Mouse (Mus musculus): ENCODE measurements around the gene Pbx2. TPM values are rescaled to one million over a fixed set of nuclear protein-coding genes. Genes with fewer than 3 reads are reported as not detected.

Gene Pbx2
- polyA plus RNA-seq, 1 experiment from 2014 or later = 59.7 TPM

- CTCF ChIA-PET = interaction anchor here (1.3 to 1.7 kb wide), 4 partner anchors 9 to 24 kb away, joined by 3 to 4 read pairs (median 4); partner anchors contain the start of genes Agpat1, Fkbpl and Rnf5
- in situ Hi-C loops (cut with MboI; ENCODE audit: low pct_unique_long_range_greater_than_20kb) = loop anchor here (25.0 kb wide), 1 partner anchor 509 kb away; the partner anchor contains the start of genes Apom, Bag6 and D17H6S53E
- ATAC-seq = peak; percentile 10
- no peak for TF ChIP-seq CTCF (IDR thresholded peaks at IDR 0.05)
- no peaks in the 10 kb centered on the region for H3K27me3 ChIP-seq
- POLR2A ChIA-PET = interaction anchor here (1.0 to 2.0 kb wide), 2 partner anchors 12 to 13 kb away, joined by 4 to 5 read pairs; no protein-coding TSS in a partner anchor
- no peak for DNase-seq (ENCODE audit: low read depth, low spot score)
These were observed 37.0 kb downstream of the Pbx2 start, which contains the start of gene Ppt2 for GRCm38 (mm10) chr17:34627943-34628643. TSS of gene Ppt2 (minus strand) at chr17:34628510.

- no peaks in the 10 kb centered on the region for H3K27me3 ChIP-seq
- DNase-seq (ENCODE audit: low read depth, low spot score) (no peak), ATAC-seq (no peak)
- ChIA-PET CTCF (interaction anchor here (1.3 to 1.7 kb wide), 4 partner anchors 9 to 25 kb away, joined by 3 to 4 read pairs (median 4); partner anchors contain the start of genes Agpat1, Fkbpl and Rnf5), POLR2A (interaction anchor here (2.0 kb wide), 1 partner anchor 11 kb away, joined by 5 read pairs; no protein-coding TSS in a partner anchor)
- in situ Hi-C loops (cut with MboI; ENCODE audit: low pct_unique_long_range_greater_than_20kb) = loop anchor here (25.0 kb wide), 1 partner anchor 509 kb away; the partner anchor contains the start of genes Apom, Bag6 and D17H6S53E
- no peak for TF ChIP-seq CTCF (IDR thresholded peaks at IDR 0.05)
These were observed 37.5 kb downstream of the Pbx2 start for GRCm38 (mm10) chr17:34628644-34628967.

GRCm38 (mm10) chr17:34629221-34629751, 38.2 kb downstream of the Pbx2 start, which contains the start of gene Prrt1:
TSS of gene Prrt1 (plus strand) at chr17:34629533.
- CTCF ChIA-PET = interaction anchor here (1.3 to 1.7 kb wide), 3 partner anchors 11 to 25 kb away, joined by 3 to 4 read pairs (median 4); partner anchors contain the start of genes Agpat1, Fkbpl and Rnf5
- in situ Hi-C loops (cut with MboI; ENCODE audit: low pct_unique_long_range_greater_than_20kb) = loop anchor here (25.0 kb wide), 1 partner anchor 508 kb away; the partner anchor contains the start of genes Apom, Bag6 and D17H6S53E
- no peak for TF ChIP-seq CTCF (IDR thresholded peaks at IDR 0.05)
- POLR2A ChIA-PET = no interaction called here
- DNase-seq (ENCODE audit: low read depth, low spot score) (no peak), ATAC-seq (no peak)
- no peaks in the 10 kb centered on the region for H3K27me3 ChIP-seq

- in situ Hi-C loops (cut with MboI; ENCODE audit: low pct_unique_long_range_greater_than_20kb) = loop anchor here (25.0 kb wide), 1 partner anchor 507 kb away; the partner anchor contains the start of genes Apom, Bag6 and D17H6S53E
- POLR2A ChIA-PET = no interaction called here
These were observed 38.9 kb downstream of the Pbx2 start for GRCm38 (mm10) chr17:34629796-34630603.

GRCm38 (mm10) chr17:34630761-34631301, 39.8 kb downstream of the Pbx2 start:
- no peak for TF ChIP-seq CTCF (IDR thresholded peaks at IDR 0.05)
- ChIA-PET POLR2A (no interaction called here), CTCF (no interaction called here)
- ATAC-seq (no peak), DNase-seq (ENCODE audit: low read depth, low spot score) (no peak)
- in situ Hi-C loops (cut with MboI; ENCODE audit: low pct_unique_long_range_greater_than_20kb) = loop anchor here (25.0 kb wide), 1 partner anchor 506 kb away; the partner anchor contains the start of genes Apom, Bag6 and D17H6S53E
- no peaks in the 10 kb centered on the region for H3K27me3 ChIP-seq

More at GRCm38 (mm10) chr17:34629796-34630603, 38.9 kb downstream of the Pbx2 start:
- ATAC-seq (no peak), DNase-seq (ENCODE audit: low read depth, low spot score) (no peak)
- TF ChIP-seq CTCF (IDR thresholded peaks at IDR 0.05) = no peak
- no peaks in the 10 kb centered on the region for H3K27me3 ChIP-seq
- CTCF ChIA-PET = interaction anchor here (1.3 to 1.7 kb wide), 2 partner anchors 11 to 26 kb away, joined by 3 to 4 read pairs; partner anchors contain the start of genes Agpat1 and Rnf5

- no peak for ATAC-seq
- CTCF ChIA-PET = no interaction called here
- DNase-seq (ENCODE audit: low read depth, low spot score) = no peak
- TF ChIP-seq CTCF (IDR thresholded peaks at IDR 0.05) = no peak
- in situ Hi-C loops (cut with MboI; ENCODE audit: low pct_unique_long_range_greater_than_20kb) = loop anchor here (25.0 kb wide), 1 partner anchor 506 kb away; the partner anchor contains the start of genes Apom, Bag6 and D17H6S53E
- no peaks in the 10 kb centered on the region for H3K27me3 ChIP-seq
- POLR2A ChIA-PET = no interaction called here
These were observed 40.6 kb downstream of the Pbx2 start for GRCm38 (mm10) chr17:34631647-34632046.

- ATAC-seq (no peak), DNase-seq (ENCODE audit: low read depth, low spot score) (no peak)
- H3K27me3 ChIP-seq = no peaks in the 10 kb centered on the region
- TF ChIP-seq CTCF (IDR thresholded peaks at IDR 0.05) = no peak
- POLR2A ChIA-PET = no interaction called here
- in situ Hi-C loops (cut with MboI; ENCODE audit: low pct_unique_long_range_greater_than_20kb) = loop anchor here (25.0 kb wide), 1 partner anchor 505 kb away; the partner anchor contains the start of genes Apom, Bag6 and D17H6S53E
- CTCF ChIA-PET = no interaction called here
These were observed 41.2 kb downstream of the Pbx2 start for GRCm38 (mm10) chr17:34632261-34632691.

GRCm38 (mm10) chr17:34635671-34636070, 44.6 kb downstream of the Pbx2 start:
- in situ Hi-C loops (cut with MboI; ENCODE audit: low pct_unique_long_range_greater_than_20kb) = loop anchor here (25.0 kb wide), 1 partner anchor 502 kb away; the partner anchor contains the start of genes Apom, Bag6 and D17H6S53E
- no peak for TF ChIP-seq CTCF (IDR thresholded peaks at IDR 0.05)
- DNase-seq (ENCODE audit: low read depth, low spot score) = no peak
- peak; percentile 57 for ATAC-seq
- POLR2A ChIA-PET = interaction anchor here (0.6 kb wide), 2 partner anchors 42 to 279 kb away, joined by 3 read pairs; no protein-coding TSS in a partner anchor
- CTCF ChIA-PET = interaction anchor here (1.1 to 1.5 kb wide), 2 partner anchors 9 to 16 kb away, joined by 4 to 5 read pairs; partner anchors contain the start of gene Fkbpl
- no peaks in the 10 kb centered on the region for H3K27me3 ChIP-seq

GRCm38 (mm10) chr17:34637459-34637858, 46.4 kb downstream of the Pbx2 start:
- CTCF ChIA-PET = no interaction called here
- H3K27me3 ChIP-seq = no peaks in the 10 kb centered on the region
- no peak for DNase-seq (ENCODE audit: low read depth, low spot score)
- ATAC-seq = no peak
- POLR2A ChIA-PET = no interaction called here
- TF ChIP-seq CTCF (IDR thresholded peaks at IDR 0.05) = no peak
- in situ Hi-C loops (cut with MboI; ENCODE audit: low pct_unique_long_range_greater_than_20kb) = loop anchor here (25.0 kb wide), 1 partner anchor 500 kb away; the partner anchor contains the start of genes Apom, Bag6 and D17H6S53E

All from Patski (cell line).